Mouse (Mus musculus) liver, postnatal 0 days (tissue): ENCODE data around the gene Casd1.

Experiments
- CTCF ChIP-seq: sonication (generic); IDR thresholded peaks from 2 replicates; pipeline ENCODE4 v1.5.1; 2016; ENCODE audit warnings: antibody characterized with exemption, low read depth
- EP300 ChIP-seq: IDR thresholded peaks from 2 replicates; pipeline ENCODE4 v1.6.1; 2016; ENCODE audit warnings: antibody characterized with exemption, low read depth, mild to moderate bottlenecking

DNA sequence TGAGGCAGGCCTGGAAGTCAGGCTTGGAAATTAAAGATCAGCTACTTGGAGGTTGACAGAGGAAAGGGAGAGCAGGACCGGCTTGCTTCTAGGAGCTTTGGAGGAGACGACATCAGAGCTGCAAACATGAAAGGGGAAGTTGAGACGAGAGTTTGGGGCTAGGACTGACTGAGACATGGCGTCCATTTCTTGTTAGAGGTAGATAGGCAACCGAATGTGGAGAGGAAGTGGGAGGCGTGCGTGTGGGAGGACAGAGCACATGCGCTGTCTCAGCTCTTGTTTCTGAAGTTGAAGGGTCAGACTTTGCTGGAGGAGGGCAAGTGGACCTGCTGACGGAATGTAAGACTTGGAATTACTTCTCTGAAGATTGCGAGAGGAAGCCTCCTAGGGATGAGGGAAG, 17.3 kb downstream of the Casd1 start:
- TF ChIP-seq CTCF, result no peak
- no peak for TF ChIP-seq EP300
